Mouse (Mus musculus): ENCODE measurements around the gene Trpm4. TPM values are rescaled to one million over a fixed set of nuclear protein-coding genes. Genes with fewer than 3 reads are reported as not detected.

The Trpm4 gene
- total RNA-seq, 1 experiment from 2014 or later = 9.7 TPM

DNA sequence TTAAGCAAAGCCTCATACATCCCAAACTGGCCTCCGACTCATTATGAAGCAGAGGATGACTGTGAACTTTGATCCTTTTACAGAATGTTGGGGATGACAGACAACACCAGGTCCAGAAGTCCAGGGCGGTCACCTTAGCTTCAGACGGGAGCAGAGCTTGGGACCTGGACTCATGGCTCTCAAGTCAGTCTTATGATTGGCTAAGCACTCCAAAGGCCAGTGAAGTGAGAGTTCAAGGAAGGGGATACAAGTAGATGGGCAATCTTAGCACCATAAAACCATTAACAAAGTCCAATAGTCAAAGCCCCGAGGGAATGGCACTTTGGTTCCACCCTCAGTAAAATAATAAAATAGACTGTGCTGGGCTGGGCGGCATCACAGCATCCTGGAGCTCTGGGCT, 10.5 kb downstream of the Trpm4 start:
- no peak for ATAC-seq (replicated peaks; ENCODE audit: insufficient number of reproducible peaks, low FRiP score, low TSS enrichment, poor library complexity, severe bottlenecking)

DNA sequence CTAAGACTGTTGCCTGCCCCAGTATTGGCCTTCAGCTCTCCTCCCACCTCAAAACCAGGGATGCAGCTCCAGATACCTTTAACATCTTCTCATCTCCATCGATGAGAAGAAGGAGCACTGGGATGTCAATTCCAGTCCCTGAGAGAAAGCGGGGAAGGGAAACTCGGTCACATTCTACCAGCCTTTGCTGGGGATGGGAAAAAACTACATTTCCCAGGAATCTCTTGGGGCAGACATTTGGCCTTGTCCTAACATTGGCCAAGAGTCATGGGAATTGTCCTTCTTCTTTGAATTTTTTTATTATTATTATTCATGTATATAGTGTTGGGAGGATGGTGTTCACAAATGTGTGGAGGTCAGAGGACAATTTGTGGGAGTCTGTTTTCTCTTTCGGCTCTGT, 11.3 kb downstream of the Trpm4 start:
- ATAC-seq (replicated peaks; ENCODE audit: insufficient number of reproducible peaks, low FRiP score, low TSS enrichment, poor library complexity, severe bottlenecking) = no peak

DNA sequence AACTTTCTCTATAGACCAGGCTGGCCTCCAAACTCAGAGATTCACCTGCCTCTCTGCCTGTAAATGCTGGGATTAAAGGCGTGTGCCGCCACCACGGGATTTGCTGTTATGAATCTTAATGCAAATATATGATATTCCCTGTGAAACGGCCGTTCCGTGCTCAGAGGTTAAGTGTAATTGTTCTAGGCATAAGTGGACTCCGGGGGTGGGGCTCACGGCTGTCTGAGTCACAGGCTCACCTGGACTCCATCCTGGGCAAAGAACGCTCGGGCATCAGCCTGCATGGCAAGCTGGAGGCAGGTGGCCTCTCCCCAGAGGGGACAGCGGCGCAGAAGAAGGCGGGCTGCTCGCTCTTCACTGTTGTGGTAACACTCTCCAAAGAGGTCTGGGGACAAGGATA, 17.0 kb downstream of the Trpm4 start:
- no peak for ATAC-seq (replicated peaks; ENCODE audit: insufficient number of reproducible peaks, low FRiP score, low TSS enrichment, poor library complexity, severe bottlenecking)

DNA sequence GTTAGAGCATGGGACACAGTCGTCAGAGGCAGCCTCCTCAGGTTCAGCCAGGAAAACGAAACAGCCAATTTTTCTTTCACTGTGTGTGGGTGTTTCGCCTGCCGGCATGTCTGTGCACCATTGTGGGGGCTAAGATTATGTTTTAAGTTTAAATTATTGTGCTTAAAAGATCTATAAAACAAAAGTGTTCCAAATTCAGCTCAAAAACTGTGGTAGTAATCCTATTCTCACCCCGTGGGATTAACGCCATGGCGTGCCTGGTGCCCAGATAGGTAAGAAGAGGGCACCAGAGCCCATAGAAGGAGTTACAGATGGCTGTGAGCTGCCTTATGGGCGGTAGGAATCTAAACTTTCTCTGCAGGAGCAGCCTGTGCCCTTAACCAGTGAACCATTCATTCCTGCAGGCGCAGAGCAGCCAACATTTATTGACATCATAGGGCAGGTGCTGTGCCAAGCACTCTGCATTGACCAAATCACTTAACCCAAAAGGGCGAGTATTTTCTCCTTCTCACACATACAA, 18.3 kb downstream of the Trpm4 start:
- ATAC-seq (replicated peaks; ENCODE audit: insufficient number of reproducible peaks, low FRiP score, low TSS enrichment, poor library complexity, severe bottlenecking) = no peak

DNA sequence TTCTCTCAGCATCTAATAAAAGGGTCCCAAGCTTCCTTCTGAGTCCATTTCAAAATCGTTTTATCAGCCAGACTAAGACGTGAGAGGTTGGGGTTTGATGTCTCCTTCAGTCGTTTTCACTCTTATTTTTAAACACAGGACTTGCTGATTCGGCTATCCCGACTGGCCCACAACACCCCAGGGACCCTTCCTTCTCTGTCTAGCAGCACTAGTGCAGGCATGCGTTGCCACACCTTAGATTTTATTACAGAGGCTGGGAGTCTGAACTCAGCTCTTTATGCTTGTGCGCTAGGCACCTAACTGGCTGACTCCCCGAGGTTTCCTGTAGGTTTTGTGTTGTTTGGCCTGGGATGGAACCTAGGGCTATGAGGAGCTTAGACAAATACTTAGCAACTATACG, 20.1 kb downstream of the Trpm4 start:
- no peak for ATAC-seq (replicated peaks; ENCODE audit: insufficient number of reproducible peaks, low FRiP score, low TSS enrichment, poor library complexity, severe bottlenecking)

DNA sequence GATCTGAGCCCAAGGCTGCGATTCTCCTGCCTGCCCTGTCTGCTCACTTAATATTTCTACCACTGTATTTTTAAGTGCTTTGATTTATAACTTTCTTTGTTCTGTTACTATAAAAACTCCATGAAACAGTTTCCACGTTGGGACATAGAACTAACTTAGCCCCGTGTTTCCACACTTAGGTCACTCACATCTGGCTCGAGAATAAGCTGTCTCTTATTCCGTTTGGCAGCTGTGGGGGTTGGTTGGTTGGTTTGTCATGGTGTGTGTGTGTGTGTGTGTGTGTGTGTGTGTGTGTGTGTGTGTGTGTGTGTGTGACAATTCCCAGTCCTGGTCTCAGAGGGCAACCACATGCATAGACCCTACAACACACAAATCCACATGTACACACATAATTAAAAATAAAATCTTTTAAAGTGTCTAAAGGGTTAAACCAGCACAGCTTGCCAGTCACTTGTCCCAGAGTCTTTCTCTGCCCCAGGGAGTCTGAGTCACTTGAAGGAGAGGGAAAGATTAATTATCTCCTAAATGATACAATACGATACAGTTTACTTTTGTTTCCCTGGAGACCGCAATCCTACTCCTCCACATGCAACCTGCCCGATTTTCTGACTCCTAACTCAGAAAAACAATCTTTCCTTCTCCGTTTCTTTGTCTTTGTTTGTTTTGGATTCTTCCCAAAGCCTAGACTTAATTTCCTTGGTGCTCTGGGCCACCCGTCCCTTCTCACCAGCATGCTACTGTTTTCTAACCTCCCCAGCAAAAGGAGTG, 20.7 kb downstream of the Trpm4 start:
- no peak for ATAC-seq (replicated peaks; ENCODE audit: insufficient number of reproducible peaks, low FRiP score, low TSS enrichment, poor library complexity, severe bottlenecking)

DNA sequence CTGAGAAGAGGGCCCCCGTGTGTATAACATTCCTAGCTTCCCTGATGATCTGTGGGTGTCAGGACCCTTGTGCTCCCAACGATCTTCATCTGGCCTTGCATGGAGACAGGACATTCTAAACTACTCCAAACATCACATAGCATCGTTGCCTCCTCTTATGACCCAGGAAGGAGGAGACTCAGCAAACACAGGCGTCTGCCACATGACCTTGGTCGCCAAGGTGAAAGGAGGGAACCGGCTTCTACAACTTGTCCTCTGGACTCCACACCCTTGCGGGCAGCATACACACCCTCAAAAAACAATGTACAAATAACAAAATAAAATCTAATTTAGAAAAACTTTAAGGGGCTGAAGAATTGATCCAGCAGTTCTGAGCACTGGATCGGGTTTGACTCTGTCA, 21.6 kb downstream of the Trpm4 start:
- no peak for ATAC-seq (replicated peaks; ENCODE audit: insufficient number of reproducible peaks, low FRiP score, low TSS enrichment, poor library complexity, severe bottlenecking)

DNA sequence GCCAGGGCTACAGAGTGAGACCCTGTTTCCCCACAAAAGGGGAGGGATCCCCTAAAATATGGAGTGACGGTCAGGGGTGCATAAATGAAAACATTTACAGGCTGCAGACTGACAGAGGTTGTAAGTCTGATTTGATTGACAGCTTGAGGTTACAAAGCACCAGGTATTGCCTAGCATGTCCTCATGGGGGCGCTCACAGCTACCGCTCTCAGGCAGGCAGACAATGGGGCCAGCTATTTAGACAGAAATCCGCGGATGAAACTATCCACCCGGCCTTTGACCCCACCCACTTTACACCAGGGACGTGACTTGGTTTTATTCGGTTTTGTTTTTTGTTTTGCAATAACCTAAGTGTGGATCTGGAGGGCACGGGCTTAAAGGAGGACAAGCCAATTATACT, 24.1 kb downstream of the Trpm4 start:
- peak; percentile 54; the same call in 1 of the 2 replicates for ATAC-seq (replicated peaks; ENCODE audit: insufficient number of reproducible peaks, low FRiP score, low TSS enrichment, poor library complexity, severe bottlenecking)

DNA sequence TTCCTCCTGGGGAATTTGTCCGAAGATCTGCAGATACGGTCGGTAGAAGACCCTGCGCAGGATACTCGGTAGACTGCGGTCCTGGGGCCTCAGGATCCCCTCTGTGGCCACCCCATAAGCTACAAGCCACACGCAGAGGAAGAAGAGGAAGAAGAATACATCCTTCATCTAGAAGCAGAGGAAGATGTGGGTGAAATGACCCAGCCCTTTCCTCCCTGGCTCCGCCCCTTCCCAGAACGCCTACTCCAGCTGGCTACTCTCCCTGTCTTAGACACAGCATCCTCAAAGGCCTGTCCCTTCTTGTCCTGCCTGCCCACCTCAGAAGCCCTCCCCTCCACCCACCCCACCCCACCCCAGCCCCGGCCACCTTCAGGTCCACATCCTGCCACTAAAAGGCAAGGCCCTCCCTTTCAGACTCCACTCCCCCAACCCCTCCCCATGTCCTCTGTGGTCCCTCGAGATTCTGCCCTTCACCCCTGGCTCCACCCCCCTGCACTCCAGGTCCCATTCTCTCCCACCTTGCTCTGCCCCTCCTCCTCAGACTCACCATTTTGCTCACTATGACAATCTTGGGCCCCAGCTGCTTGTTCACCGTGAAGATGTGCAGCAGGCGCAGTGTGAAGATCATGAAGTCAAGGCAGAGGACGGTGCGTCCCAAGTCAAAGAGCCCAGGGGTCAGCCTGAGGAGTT, 24.9 kb downstream of the Trpm4 start:
- ATAC-seq (replicated peaks; ENCODE audit: insufficient number of reproducible peaks, low FRiP score, low TSS enrichment, poor library complexity, severe bottlenecking) = 0 out of 2 replicates have a peak, but pooled peaks have one; percentile 30

DNA sequence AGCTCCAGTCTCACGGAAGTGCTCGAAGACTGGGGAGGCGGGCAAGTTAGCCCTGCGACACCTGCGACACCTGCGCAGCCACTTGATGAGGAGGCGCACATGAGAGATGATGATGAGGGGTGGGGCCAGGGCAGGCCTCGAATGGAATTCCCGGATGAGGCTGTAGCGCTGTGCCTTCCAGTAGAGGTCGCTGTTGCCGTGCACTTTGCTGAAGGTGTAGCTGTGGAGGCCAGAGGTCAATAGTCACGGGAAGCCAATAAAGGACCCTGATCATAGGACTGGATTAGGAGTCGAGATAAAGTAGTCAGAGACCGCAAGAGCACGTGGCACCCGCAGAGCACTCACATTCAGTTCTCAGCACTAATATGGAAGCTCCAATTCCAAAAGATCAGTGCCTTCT, 28.3 kb downstream of the Trpm4 start:
- ATAC-seq (replicated peaks; ENCODE audit: insufficient number of reproducible peaks, low FRiP score, low TSS enrichment, poor library complexity, severe bottlenecking) = peak; percentile 41

DNA sequence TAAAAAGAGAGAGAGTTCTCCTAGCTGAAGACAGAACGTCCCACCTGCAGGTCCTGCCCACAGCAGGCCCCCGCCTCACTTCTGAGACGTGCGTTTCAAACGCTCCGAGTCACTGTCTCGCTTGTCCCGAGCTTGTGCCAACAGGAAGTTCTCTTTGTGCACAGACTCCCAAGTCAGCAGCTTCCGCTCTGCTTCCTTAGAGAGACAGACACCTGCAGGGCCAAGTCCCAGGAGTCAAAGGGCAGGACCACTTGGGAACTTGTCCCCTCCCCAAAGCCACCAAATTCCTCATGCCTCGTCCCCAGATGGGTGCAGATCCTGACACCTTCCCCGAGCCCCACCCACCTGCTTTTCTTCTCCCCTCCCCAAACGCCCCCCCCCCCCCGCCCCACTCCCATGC, 28.7 kb downstream of the Trpm4 start:
- no peak for ATAC-seq (replicated peaks; ENCODE audit: insufficient number of reproducible peaks, low FRiP score, low TSS enrichment, poor library complexity, severe bottlenecking)

DNA sequence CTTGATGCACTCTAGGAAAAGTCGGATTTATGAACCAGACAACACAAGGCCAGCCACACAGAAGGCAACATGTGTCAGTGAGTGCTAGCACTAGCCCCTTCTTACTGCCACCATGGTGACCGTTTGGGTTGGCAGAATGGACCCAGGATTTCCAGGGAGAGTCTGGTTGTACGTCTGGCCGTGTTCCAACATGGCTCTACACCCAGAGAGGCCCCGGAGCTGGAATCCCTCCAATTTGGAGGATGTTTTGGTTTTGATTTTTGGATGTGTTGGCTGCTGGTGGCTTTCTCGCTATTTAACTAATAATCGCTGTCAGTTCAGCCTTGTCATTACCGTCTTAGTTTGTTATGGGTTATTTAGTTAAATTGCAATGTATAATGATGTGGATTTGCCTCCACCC, 31.0 kb downstream of the Trpm4 start:
- no peak for ATAC-seq (replicated peaks; ENCODE audit: insufficient number of reproducible peaks, low FRiP score, low TSS enrichment, poor library complexity, severe bottlenecking)

DNA sequence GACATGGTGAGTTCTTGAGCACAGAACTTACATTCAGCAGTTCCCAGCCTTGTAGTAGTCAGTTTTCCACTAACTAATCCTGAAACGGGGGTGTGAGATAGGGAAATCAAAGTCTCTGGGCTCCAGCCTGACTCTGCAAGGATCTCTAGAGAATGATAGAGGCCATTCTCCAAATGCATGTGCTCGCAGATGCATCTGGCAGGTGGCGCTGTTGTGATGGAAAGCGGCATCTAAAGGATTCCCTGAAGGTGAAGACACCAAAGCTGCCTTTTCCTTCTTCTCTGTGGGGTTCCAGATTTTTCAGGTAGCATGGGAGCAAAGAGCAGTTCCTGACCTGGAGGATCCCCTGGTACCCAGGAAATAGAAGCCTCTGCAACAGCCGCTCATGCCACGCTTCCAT, 33.3 kb downstream of the Trpm4 start:
- no peak for ATAC-seq (replicated peaks; ENCODE audit: insufficient number of reproducible peaks, low FRiP score, low TSS enrichment, poor library complexity, severe bottlenecking)

DNA sequence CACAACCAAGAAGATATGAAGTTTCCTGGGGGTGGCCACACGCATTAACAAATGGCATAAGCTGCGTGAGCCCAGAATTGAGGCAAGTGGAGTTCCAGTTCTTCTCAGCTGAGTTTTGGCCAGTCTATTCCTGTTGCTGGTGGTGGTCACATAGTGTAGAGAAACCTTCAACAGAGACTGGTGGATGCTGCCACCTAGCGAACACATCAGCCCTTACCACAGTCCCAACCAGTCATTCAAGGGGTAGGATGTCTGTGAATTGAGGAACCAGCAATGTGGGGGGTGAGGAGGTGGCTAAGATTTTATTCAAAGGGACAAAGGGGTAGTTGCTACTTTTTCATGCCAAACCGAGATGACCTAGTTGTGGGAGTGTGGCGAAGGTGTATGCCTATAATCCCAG, 33.8 kb downstream of the Trpm4 start:
- ATAC-seq (replicated peaks; ENCODE audit: insufficient number of reproducible peaks, low FRiP score, low TSS enrichment, poor library complexity, severe bottlenecking) = peak; percentile 93

DNA sequence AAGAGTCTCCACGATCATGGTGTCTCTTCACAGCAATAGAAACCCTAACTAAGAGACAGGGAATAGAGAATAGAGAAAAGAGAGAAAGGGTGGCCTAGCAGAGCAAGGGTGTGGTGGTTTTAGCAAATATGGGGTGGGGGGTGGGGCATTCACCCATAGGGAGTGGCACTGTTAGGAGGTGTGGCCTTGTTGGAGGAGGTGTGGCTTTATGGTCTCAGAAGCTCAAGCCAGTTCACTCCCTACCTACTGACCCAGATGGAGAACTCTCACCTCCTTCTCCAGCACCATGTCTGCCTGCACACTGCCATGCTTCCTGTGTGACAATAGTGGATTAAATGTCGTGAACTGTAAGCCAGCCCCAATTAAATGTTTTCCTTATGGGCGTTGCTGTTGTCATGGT, 36.0 kb downstream of the Trpm4 start:
- no peak for ATAC-seq (replicated peaks; ENCODE audit: insufficient number of reproducible peaks, low FRiP score, low TSS enrichment, poor library complexity, severe bottlenecking)

DNA sequence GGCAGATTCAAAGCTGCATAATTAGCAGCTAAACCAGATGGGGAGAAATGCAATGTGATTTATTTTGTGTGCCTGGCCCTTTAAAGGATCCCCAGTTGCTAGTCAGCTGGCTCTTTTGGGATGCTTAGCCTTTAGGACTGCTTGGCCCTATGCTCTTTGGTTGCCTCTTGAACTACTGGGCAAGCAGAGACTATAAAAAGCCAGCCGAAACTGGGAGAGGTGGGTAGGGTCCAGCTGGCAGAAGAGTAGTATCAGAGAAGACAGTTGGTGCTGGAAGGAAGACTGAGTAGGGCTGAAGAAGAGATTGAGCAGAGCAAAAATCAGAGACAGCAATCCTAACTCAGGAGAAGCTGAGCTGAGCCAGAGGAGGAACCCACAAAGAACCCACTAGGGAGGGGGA, 37.0 kb downstream of the Trpm4 start:
- ATAC-seq (replicated peaks; ENCODE audit: insufficient number of reproducible peaks, low FRiP score, low TSS enrichment, poor library complexity, severe bottlenecking) = no peak

DNA sequence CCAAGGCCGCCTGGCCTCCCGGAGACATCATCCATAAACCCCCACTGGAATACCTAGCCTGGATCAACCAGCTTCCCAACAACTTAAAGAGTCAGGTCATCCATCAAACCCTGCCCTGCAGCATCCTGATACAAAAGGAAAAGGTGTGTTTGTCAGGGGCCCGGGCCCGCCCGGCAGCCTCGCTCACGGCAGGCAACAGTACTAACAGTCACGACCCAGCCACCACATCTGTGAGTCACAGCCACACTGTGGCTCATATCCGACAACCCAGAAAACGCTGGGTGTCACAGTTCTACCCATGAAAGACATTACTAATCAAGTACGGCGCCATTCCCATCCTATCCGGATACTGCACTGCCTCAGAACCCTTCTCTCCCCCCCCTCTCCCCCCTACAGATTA, 47.1 kb downstream of the Trpm4 start:
- ATAC-seq (replicated peaks; ENCODE audit: insufficient number of reproducible peaks, low FRiP score, low TSS enrichment, poor library complexity, severe bottlenecking) = no peak

DNA sequence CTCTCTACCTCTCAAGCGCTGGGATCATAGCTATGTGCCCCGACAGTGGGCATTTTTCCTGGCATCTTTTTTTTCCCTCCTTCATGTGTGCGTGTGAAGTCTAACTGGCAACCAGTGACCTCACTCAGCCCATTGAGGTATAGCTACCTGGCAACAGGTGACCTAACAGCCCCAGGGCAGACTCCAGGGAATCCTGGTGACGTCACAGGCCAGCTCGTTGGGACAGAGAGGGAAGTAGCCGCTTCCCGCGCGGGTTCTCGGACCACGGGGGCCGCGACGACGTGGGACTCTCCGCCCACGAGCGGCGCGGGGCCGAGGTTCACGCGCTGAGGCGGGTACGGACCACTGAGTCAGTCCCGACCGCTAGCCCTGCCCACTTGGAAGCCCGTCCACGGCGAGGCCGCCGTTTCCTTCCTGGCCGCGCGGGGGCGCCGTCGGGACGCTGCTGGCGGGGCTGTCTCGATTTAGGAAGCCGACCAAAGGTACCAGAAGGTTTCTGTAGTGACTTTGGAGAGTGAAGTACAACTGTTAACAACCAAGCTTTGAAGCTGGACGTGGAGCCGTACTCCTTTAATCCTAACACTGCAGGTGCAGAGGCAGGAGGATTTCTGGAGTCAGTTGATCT, 56.3 kb downstream of the Trpm4 start, which contains the start of gene Slc6a21:
TSS of gene Slc6a21 (plus strand) at position 378 of the 625 bp plus-strand sequence.
- ATAC-seq (replicated peaks; ENCODE audit: insufficient number of reproducible peaks, low FRiP score, low TSS enrichment, poor library complexity, severe bottlenecking) = peak; percentile 37; the same call in 1 of the 2 replicates

DNA sequence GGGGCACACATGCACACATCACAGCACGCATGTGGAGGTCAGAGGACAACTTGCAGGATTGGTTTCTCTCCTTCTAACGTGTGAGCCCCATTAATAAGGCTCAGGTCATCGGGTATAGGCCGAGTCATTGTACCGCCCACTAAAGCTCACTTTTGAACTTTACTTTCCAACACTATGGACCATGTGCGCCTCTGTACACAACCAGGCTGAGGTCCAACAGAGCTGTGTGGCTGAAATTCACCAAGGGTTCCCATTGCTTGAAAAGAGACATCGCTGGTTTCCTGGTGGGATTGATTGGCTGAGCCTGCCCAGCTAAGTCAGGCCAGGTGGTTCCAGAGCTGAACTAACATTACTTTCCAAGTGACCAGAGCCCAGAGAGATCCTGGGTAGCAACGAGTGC, 59.9 kb downstream of the Trpm4 start:
- no peak for ATAC-seq (replicated peaks; ENCODE audit: insufficient number of reproducible peaks, low FRiP score, low TSS enrichment, poor library complexity, severe bottlenecking)
